Mouse (Mus musculus): ENCODE data around the gene Kcnq2. TPM values are rescaled to one million over a fixed set of nuclear protein-coding genes. Genes with fewer than 3 reads are reported as not detected.

Gene Kcnq2
- total and polyA plus RNA-seq, 3 experiments = 0.19 to 0.57 TPM; not detected in 1

GRCm38 (mm10) chr2:181144675-181145074, 9.6 kb upstream of the Kcnq2 start:
- H3K27ac ChIP-seq (ENCODE audit: control insufficient read depth, low read depth, low read length) = no peak overlapping the region
- no peaks in the 10 kb centered on the region for H3K4me1 ChIP-seq (ENCODE audit: control insufficient read depth in 1 of 2, insufficient read depth in 2 of 2, low read length in 2 of 2)
- H3K79me2 ChIP-seq (ENCODE audit: control insufficient read depth, insufficient read depth, low read length, poor library complexity) = no peaks in the 10 kb centered on the region
- H3K9me3 ChIP-seq (replicated peaks; ENCODE audit: insufficient read depth, low read length) = no peaks in the 10 kb centered on the region
- H3K4me3 ChIP-seq (ENCODE audit: control insufficient read depth in 1 of 2, insufficient read depth in 1 of 2, low read depth in 2 of 2, low read length in 2 of 2) = no peak overlapping the region
- no peak overlapping the region for H3K9ac ChIP-seq (ENCODE audit: control insufficient read depth, low read depth, low read length, poor library complexity, severe bottlenecking)
- H3K27me3 ChIP-seq (ENCODE audit: control insufficient read depth in 1 of 2, insufficient read depth in 2 of 2, low read length in 2 of 2) = peaks cover 2 to 3% of the 10 kb centered on the region in 2 experiments; a peak in 2 of 4 replicates
- H3K36me3 ChIP-seq (ENCODE audit: control insufficient read depth in 1 of 2, insufficient read depth in 2 of 2, low read length in 2 of 2) = no peaks in the 10 kb centered on the region
- TF ChIP-seq MYC (IDR thresholded peaks at IDR 0.05; ENCODE audit: low read depth, low read length) (no peak), ETS1 (IDR thresholded peaks at IDR 0.05; ENCODE audit: low read depth, low read length) (no peak), KAT2A (conservative IDR thresholded peaks at IDR 0.05; ENCODE audit: low read depth, low read length) (no peak), SMC3 (IDR thresholded peaks at IDR 0.05; ENCODE audit: low read depth, low read length) (no peak), RCOR1 (IDR thresholded peaks at IDR 0.05; ENCODE audit: low read depth, low read length) (no peak), ELF1 (IDR thresholded peaks at IDR 0.05; ENCODE audit: low read depth, low read length) (no peak), TBP (IDR thresholded peaks at IDR 0.05; ENCODE audit: low read depth, low read length) (no peak), USF2 (IDR thresholded peaks at IDR 0.05; ENCODE audit: borderline replicate concordance in 1 of 2, insufficient read depth in 1 of 2, low read depth in 1 of 2, low read length in 2 of 2) (no peak), JUND (IDR thresholded peaks at IDR 0.05; ENCODE audit: low read depth, low read length) (no peak), EP300 (IDR thresholded peaks at IDR 0.05; ENCODE audit: low read depth in 1 of 2, low read length in 2 of 2) (no peak), RAD21 (IDR thresholded peaks at IDR 0.05; ENCODE audit: low read depth, low read length) (no peak), SIN3A (IDR thresholded peaks at IDR 0.05; ENCODE audit: low read length) (no peak), NRF1 (IDR thresholded peaks at IDR 0.05; ENCODE audit: insufficient read depth, low read depth, low read length, poor library complexity, severe bottlenecking) (no peak), GABPA (IDR thresholded peaks at IDR 0.05; ENCODE audit: low read depth, low read length) (no peak), ZC3H11A (IDR thresholded peaks at IDR 0.05; ENCODE audit: low read depth, low read length) (no peak), MEF2A (IDR thresholded peaks at IDR 0.05; ENCODE audit: extremely low read depth, insufficient replicate concordance, low read depth, low read length, poor library complexity, severe bottlenecking) (no peak), MAFK (IDR thresholded peaks at IDR 0.05; ENCODE audit: borderline replicate concordance, low read depth, low read length) (no peak), ZKSCAN1 (IDR thresholded peaks at IDR 0.05; ENCODE audit: low read depth, low read length) (no peak)
- no peak for DNase-seq (ENCODE audit: low read depth, low spot score)

DNA sequence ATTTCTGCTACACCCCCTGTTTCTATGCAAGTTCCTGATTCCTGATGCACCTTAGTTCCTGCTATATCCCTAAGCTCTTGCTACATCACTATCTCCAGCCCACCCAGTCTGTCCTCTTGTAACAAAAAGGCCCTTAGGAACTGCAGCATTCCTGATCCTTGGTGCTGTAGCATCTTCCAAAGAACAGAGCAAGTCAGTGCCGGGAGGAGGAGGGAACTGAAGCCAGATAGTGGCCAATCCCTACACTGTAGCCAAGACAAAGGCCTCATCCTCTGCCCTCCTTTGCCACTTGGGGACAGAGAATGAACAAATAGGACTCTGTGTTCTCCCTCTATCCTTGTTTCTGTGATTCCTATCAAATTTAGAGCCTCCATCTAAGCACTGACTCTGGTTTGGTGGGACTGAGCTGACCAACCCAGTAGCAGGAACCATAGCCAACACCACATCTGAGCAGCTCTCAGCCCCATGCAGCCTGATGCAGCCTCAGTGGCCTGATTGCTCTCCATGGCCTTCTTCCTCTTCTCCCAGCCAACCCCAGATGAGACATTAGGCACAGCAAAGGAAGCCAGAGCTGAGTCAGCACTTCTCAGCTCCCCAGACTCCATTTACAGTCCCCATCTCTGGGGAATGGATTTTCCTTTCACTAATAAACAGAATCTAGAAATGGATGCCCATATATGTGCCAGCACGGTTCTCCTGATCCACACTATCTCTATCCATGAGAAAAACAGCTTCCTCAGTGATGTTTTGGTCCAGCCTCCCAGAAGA, 8.6 kb upstream of the Kcnq2 start:
- H3K27me3 ChIP-seq (ENCODE audit: control insufficient read depth in 1 of 2, insufficient read depth in 2 of 2, low read length in 2 of 2) = peaks cover 3 to 4% of the 10 kb centered on the region in 2 experiments; a peak in 3 of 4 replicates
- DNase-seq (ENCODE audit: low read depth, low spot score) = no peak
- no peaks in the 10 kb centered on the region for H3K36me3 ChIP-seq (ENCODE audit: control insufficient read depth in 1 of 2, insufficient read depth in 2 of 2, low read length in 2 of 2)
- H3K4me3 ChIP-seq (ENCODE audit: control insufficient read depth in 1 of 2, insufficient read depth in 1 of 2, low read depth in 2 of 2, low read length in 2 of 2) = no peak overlapping the region
- TF ChIP-seq POLR2AphosphoS5 (IDR thresholded peaks at IDR 0.05; ENCODE audit: borderline replicate concordance, low read depth, low read length) (no peak), POLR2AphosphoS2 (IDR thresholded peaks at IDR 0.05; ENCODE audit: low read length) (no peak), GABPA (IDR thresholded peaks at IDR 0.05; ENCODE audit: low read depth, low read length) (no peak), ETS1 (IDR thresholded peaks at IDR 0.05; ENCODE audit: low read depth, low read length) (no peak), CHD1 (IDR thresholded peaks at IDR 0.05; ENCODE audit: low read depth, low read length) (no peak), NELFE (IDR thresholded peaks at IDR 0.05; ENCODE audit: low read depth, low read length) (no peak), ELF1 (IDR thresholded peaks at IDR 0.05; ENCODE audit: low read depth, low read length) (no peak), MAZ (IDR thresholded peaks at IDR 0.05; ENCODE audit: low read depth, low read length) (no peak), TCF12 (IDR thresholded peaks at IDR 0.05; ENCODE audit: low read depth, low read length) (no peak), KAT2A (conservative IDR thresholded peaks at IDR 0.05; ENCODE audit: low read depth, low read length) (no peak), E2F4 (IDR thresholded peaks at IDR 0.05; ENCODE audit: borderline replicate concordance, low read depth, low read length) (no peak), MAX (IDR thresholded peaks at IDR 0.05; ENCODE audit: low read length) (no peak), BHLHE40 (IDR thresholded peaks at IDR 0.05; ENCODE audit: borderline replicate concordance, low read depth, low read length) (no peak), RCOR1 (IDR thresholded peaks at IDR 0.05; ENCODE audit: low read depth, low read length) (no peak), MYB (IDR thresholded peaks at IDR 0.05; ENCODE audit: low read depth, low read length) (no peak), ZC3H11A (IDR thresholded peaks at IDR 0.05; ENCODE audit: low read depth, low read length) (no peak), USF1 (IDR thresholded peaks at IDR 0.05; ENCODE audit: low read depth, low read length) (no peak)
- H3K9ac ChIP-seq (ENCODE audit: control insufficient read depth, low read depth, low read length, poor library complexity, severe bottlenecking) = no peak overlapping the region
- no peaks in the 10 kb centered on the region for H3K4me1 ChIP-seq (ENCODE audit: control insufficient read depth in 1 of 2, insufficient read depth in 2 of 2, low read length in 2 of 2)
- H3K79me2 ChIP-seq (ENCODE audit: control insufficient read depth, insufficient read depth, low read length, poor library complexity) = no peaks in the 10 kb centered on the region
- no peak overlapping the region for H3K27ac ChIP-seq (ENCODE audit: control insufficient read depth, low read depth, low read length)
- no peaks in the 10 kb centered on the region for H3K9me3 ChIP-seq (replicated peaks; ENCODE audit: insufficient read depth, low read length)
